9 mouse cellular contexts compared by ENCODE assay signal in genomic region chr16:96819649-96820048, GRCm38 (mm10).
DNase-seq lines count a peak whose midpoint lies in the region; ATAC-seq and TF ChIP-seq lines count a peak whose summit lies in the region.
"Had no signal": no experiment of that assay in that cellular context is flagged by ENCODE, and none has a peak within 500 bp of the region (broad histone marks: within the 10 kb centered on the region; RNA-seq: fewer than 3 reads in every experiment).

No protein-coding gene starts in this region.

- WGBS in heart, embryonic 10.5 days, result 21% methylated on average over 16 of the region's 16 CpGs
- WGBS in heart, embryonic 12.5 days, result 22% methylated on average over 16 of the region's 16 CpGs
- 25% methylated on average over 16 of the region's 16 CpGs for WGBS in liver, embryonic 12.5 days (ENCODE audit: insufficient replicate concordance)
- 32% methylated on average over 16 of the region's 16 CpGs for WGBS in neural tube, embryonic 12.5 days
- 28% methylated on average over 16 of the region's 16 CpGs for WGBS in stomach, postnatal 0 days

- intact Hi-C loops in gastrocnemius, postnatal 14 days (cut with DNase I; ENCODE audit: low total_unique reads), result loop anchor here (10.0 kb wide), 1 partner anchor 135 kb away; no protein-coding TSS in a partner anchor

- 0 out of 2 replicates have a peak, but pooled peaks cover 4% of the 10 kb centered on the region for H3K27me3 ChIP-seq in heart, embryonic 10.5 days (ENCODE audit: insufficient read depth, poor library complexity, severe bottlenecking)
- H3K27me3 ChIP-seq in heart, embryonic 12.5 days (replicated peaks), result 0 out of 2 replicates have a peak, but pooled peaks cover 7% of the 10 kb centered on the region
- H3K27me3 ChIP-seq in liver, embryonic 12.5 days (replicated peaks), result no peaks in the 10 kb centered on the region
- no peaks in the 10 kb centered on the region for H3K27me3 ChIP-seq in neural tube, embryonic 12.5 days (replicated peaks)
- no peaks in the 10 kb centered on the region for H3K27me3 ChIP-seq in stomach, postnatal 0 days (ENCODE audit: control insufficient read depth, insufficient read depth, low read length)

- no peak overlapping the region for H3K9ac ChIP-seq in heart, embryonic 12.5 days
- H3K9ac ChIP-seq in liver, embryonic 12.5 days, result no peak overlapping the region
- H3K9ac ChIP-seq in neural tube, embryonic 12.5 days, result no peak overlapping the region
- no peak overlapping the region for H3K9ac ChIP-seq in stomach, postnatal 0 days (ENCODE audit: low read length)

- H3K4me3 ChIP-seq in heart, embryonic 10.5 days, result no peak overlapping the region
- H3K4me3 ChIP-seq in heart, embryonic 12.5 days, result no peak overlapping the region
- no peak overlapping the region for H3K4me3 ChIP-seq in cortical plate, adult 2 months (ENCODE audit: insufficient read depth, low read length)
- H3K4me3 ChIP-seq in liver, embryonic 12.5 days, result no peak overlapping the region
- H3K4me3 ChIP-seq in neural tube, embryonic 12.5 days, result no peak overlapping the region
- H3K4me3 ChIP-seq in stomach, postnatal 0 days (ENCODE audit: low read depth, low read length), result no peak overlapping the region

- H3K36me3 ChIP-seq in heart, embryonic 10.5 days, result no peaks in the 10 kb centered on the region
- no peaks in the 10 kb centered on the region for H3K36me3 ChIP-seq in heart, embryonic 12.5 days
- H3K36me3 ChIP-seq in liver, embryonic 12.5 days, result no peaks in the 10 kb centered on the region
- no peaks in the 10 kb centered on the region for H3K36me3 ChIP-seq in neural tube, embryonic 12.5 days
- H3K36me3 ChIP-seq in stomach, postnatal 0 days (ENCODE audit: control insufficient read depth, insufficient read depth, low read length), result no peaks in the 10 kb centered on the region
- H3K36me3 ChIP-seq: G1E had no signal

- no peak overlapping the region for H3K27ac ChIP-seq in heart, embryonic 10.5 days
- no peak overlapping the region for H3K27ac ChIP-seq in heart, embryonic 12.5 days (ENCODE audit: poor library complexity, severe bottlenecking)
- H3K27ac ChIP-seq in cortical plate, adult 2 months (ENCODE audit: insufficient read depth, low read length), result no peak overlapping the region
- H3K27ac ChIP-seq in liver, embryonic 12.5 days, result no peak overlapping the region
- no peak overlapping the region for H3K27ac ChIP-seq in neural tube, embryonic 12.5 days
- H3K27ac ChIP-seq in stomach, postnatal 0 days (replicated peaks), result no peak overlapping the region

- no peak for TF ChIP-seq EP300 in stomach, postnatal 0 days (optimal IDR thresholded peaks at IDR 0.05)

- no peaks in the 10 kb centered on the region for H3K9me3 ChIP-seq in heart, embryonic 10.5 days
- H3K9me3 ChIP-seq in heart, embryonic 12.5 days (replicated peaks), result no peaks in the 10 kb centered on the region
- no peaks in the 10 kb centered on the region for H3K9me3 ChIP-seq in liver, embryonic 12.5 days (replicated peaks)
- no peaks in the 10 kb centered on the region for H3K9me3 ChIP-seq in neural tube, embryonic 12.5 days
- no peaks in the 10 kb centered on the region for H3K9me3 ChIP-seq in stomach, postnatal 0 days (ENCODE audit: control insufficient read depth, low read length)

- TF ChIP-seq POLR2A in cortical plate, adult 2 months (IDR thresholded peaks at IDR 0.05; ENCODE audit: extremely low read depth, insufficient read depth, low read length), result no peak

- peak; percentile 90 for DNase-seq in heart, embryonic 10.5 days (ENCODE audit: low spot score)
- DNase-seq in gastrocnemius, postnatal 14 days, result peak; percentile 25
- peak; percentile 72 to 75 for DNase-seq in kidney, postnatal 25 days
- peak; percentile 67 for DNase-seq in stomach, postnatal 0 days (ENCODE audit: low spot score)

- no peaks in the 10 kb centered on the region for H3K4me1 ChIP-seq in heart, embryonic 10.5 days
- no peaks in the 10 kb centered on the region for H3K4me1 ChIP-seq in heart, embryonic 12.5 days (replicated peaks)
- H3K4me1 ChIP-seq in cortical plate, adult 2 months (ENCODE audit: control insufficient read depth, insufficient read depth, low read length), result no peaks in the 10 kb centered on the region
- no peaks in the 10 kb centered on the region for H3K4me1 ChIP-seq in liver, embryonic 12.5 days
- H3K4me1 ChIP-seq in neural tube, embryonic 12.5 days, result no peaks in the 10 kb centered on the region
- H3K4me1 ChIP-seq in stomach, postnatal 0 days (replicated peaks; ENCODE audit: control insufficient read depth, insufficient read depth), result no peaks in the 10 kb centered on the region

- ATAC-seq in heart, embryonic 12.5 days (ENCODE audit: insufficient number of reproducible peaks, low FRiP score), result no peak
- ATAC-seq in liver, embryonic 12.5 days, result peak; percentile 37; the same call in 1 of the 2 replicates
- peak; percentile 50 for ATAC-seq in neural tube, embryonic 12.5 days (ENCODE audit: low FRiP score, low read depth)
- peak; percentile 75 for ATAC-seq in stomach, postnatal 0 days (ENCODE audit: low FRiP score, low TSS enrichment)

- no peak overlapping the region for H3K4me2 ChIP-seq in heart, embryonic 12.5 days
- no peak overlapping the region for H3K4me2 ChIP-seq in liver, embryonic 12.5 days
- H3K4me2 ChIP-seq in neural tube, embryonic 12.5 days (replicated peaks), result no peak overlapping the region
- H3K4me2 ChIP-seq in stomach, postnatal 0 days (replicated peaks; ENCODE audit: low read depth), result no peak overlapping the region

- TF ChIP-seq CTCF in cortical plate, adult 2 months (IDR thresholded peaks at IDR 0.05; ENCODE audit: extremely low read depth, insufficient read depth, low read length), result peak; percentile 71
- peak; percentile 92 for TF ChIP-seq CTCF in stomach, postnatal 0 days (IDR thresholded peaks at IDR 0.05; ENCODE audit: low read depth)

Comparison
In these comparisons a context has a peak if more than half of its experiments do, and no peak if none do; other contexts are left out.
1. DNase-seq: peak in every context shown above with its lines; median percentile 90 in heart, embryonic 10.5 days; 74 in kidney, postnatal 25 days; 67 in stomach, postnatal 0 days; 25 in gastrocnemius, postnatal 14 days.